Mouse (Mus musculus) erythroblast, embryonic 14.5 days (primary cell): ENCODE data around the gene Rpa1.

Source experiments
- GATA1 ChIP-seq: IDR thresholded peaks from 2 replicates; pipeline ENCODE4 v1.6.1; 2012; ENCODE audit warnings: low read length, inconsistent platforms, mixed read lengths
- TAL1 ChIP-seq: IDR thresholded peaks from 3 replicates; pipeline ENCODE4 v1.6.1; 2012; ENCODE audit warnings: low read length, inconsistent platforms, mixed read lengths

DNA sequence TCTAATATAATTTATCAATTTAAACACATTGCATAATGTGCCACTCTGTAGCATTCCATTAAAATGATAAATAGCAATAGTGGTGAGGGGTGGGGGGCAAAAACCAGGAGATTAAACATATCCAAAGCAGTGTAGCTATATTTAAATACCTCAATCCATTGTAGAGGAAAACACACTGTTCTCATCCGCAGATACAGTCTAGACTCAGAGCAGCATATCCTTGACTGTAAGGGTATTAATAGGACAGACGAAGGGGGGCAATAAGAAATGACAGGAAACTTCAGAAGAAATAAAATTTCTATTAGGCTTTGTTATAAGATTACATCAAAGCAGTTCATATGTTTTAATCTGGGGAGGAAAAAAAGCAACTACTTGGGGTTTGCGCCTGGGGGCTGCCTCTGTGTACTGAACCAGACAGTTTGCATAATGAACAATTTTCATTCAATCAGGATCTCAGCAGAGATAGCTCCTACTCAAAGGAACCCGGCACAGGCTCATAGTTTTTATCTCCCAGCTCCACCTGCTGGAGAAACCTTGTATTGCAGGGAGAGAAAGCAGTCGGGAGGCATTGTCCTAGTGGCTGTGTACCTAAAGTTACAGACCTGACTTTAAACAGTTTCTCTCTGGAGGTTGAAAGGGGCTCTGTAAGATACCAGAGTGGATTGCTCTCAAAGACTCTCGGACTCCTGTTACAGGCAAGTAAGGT is 57.4 kb downstream of the Rpa1 start:
- no peak for TF ChIP-seq GATA1
- no peak for TF ChIP-seq TAL1
